Mouse (Mus musculus) testis, adult 10 weeks (tissue): ENCODE results near the gene 1700067P10Rik. TPM values are rescaled to one million over a fixed set of nuclear protein-coding genes. Genes with fewer than 3 reads are reported as not detected.

Source experiments
- polyA plus RNA-seq: library from polyadenylated mRNA; stranded (reverse); fragments of 350-450 nt; fragmentation: Illumina TruSeq; extraction: RNeasy Lipid Tissue Mini Kit (QIAGEN cat#74804); gene quantifications from one replicate; pipeline ENCODE4 v1.2.3, GENCODE M21; 2014; ENCODE audit warnings: low read depth, low replicate concordance

The 1700067P10Rik gene
- polyA plus RNA-seq, result 79.1 TPM

DNA sequence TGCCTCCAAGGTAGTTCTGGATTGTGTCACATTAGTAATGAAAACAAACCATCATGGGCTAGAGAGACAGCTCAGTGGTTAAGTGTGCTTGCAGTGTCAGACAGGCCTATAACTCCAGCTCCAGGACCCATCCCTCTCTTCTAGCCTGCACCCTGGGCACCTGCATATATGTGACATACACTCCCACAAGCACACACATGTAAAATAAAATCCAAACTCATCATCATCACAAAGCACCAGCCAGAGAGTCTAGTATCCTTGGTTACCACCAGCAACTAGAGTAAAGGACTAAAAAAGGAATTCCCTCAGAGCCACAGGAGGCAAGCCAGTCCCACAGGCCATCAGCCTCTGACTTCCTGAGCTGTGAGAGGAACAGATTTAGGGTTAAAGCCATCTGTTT is at the start of gene 1700067P10Rik:
Gene 1700067P10Rik, plus strand, starts transcription at position 301 of the 400 bp plus-strand sequence.

Other genes with a start within 250 kb of the 1700067P10Rik start
- 0.04 TPM for gene Foxp4, start 164.7 kb upstream of the 1700067P10Rik start, polyA plus RNA-seq
- 16.5 TPM for gene 1700122O11Rik, start 51.0 kb upstream of the 1700067P10Rik start, polyA plus RNA-seq
- not detected for gene 9830107B12Rik, start 56.9 kb downstream of the 1700067P10Rik start, polyA plus RNA-seq
- 0.11 TPM for gene A530064D06Rik, start 78.0 kb downstream of the 1700067P10Rik start, polyA plus RNA-seq
- gene Trem1, start 143.4 kb downstream of the 1700067P10Rik start, polyA plus RNA-seq, result 1.6 TPM
- not detected for gene Trem3, start 158.5 kb downstream of the 1700067P10Rik start, polyA plus RNA-seq
- not detected for gene Treml4, start 175.0 kb downstream of the 1700067P10Rik start, polyA plus RNA-seq
- gene Treml2, start 210.2 kb downstream of the 1700067P10Rik start, polyA plus RNA-seq, result not detected
- gene B430306N03Rik, start 226.8 kb downstream of the 1700067P10Rik start, polyA plus RNA-seq, result 2.6 TPM